Mouse (Mus musculus) megakaryocyte, embryonic 14.5 days (primary cell): Measurements from ENCODE around the gene Dnah1.

Source experiments
- FLI1 ChIP-seq: IDR thresholded peaks from 2 replicates; pipeline ENCODE4 v1.6.1; 2012; ENCODE audit warnings: low read length, inconsistent platforms, mixed read lengths
- GATA1 ChIP-seq: IDR thresholded peaks from 3 replicates; pipeline ENCODE4 v1.6.1; 2012; ENCODE audit warnings: mixed read lengths, low read length, inconsistent platforms, borderline replicate concordance

GRCm38 (mm10) chr14:31252091-31252490 is 71.6 kb downstream of the Dnah1 start:
- TF ChIP-seq GATA1 (no peak), FLI1 (no peak)
